Mouse (Mus musculus): ENCODE results near the gene Nol10.

DNA sequence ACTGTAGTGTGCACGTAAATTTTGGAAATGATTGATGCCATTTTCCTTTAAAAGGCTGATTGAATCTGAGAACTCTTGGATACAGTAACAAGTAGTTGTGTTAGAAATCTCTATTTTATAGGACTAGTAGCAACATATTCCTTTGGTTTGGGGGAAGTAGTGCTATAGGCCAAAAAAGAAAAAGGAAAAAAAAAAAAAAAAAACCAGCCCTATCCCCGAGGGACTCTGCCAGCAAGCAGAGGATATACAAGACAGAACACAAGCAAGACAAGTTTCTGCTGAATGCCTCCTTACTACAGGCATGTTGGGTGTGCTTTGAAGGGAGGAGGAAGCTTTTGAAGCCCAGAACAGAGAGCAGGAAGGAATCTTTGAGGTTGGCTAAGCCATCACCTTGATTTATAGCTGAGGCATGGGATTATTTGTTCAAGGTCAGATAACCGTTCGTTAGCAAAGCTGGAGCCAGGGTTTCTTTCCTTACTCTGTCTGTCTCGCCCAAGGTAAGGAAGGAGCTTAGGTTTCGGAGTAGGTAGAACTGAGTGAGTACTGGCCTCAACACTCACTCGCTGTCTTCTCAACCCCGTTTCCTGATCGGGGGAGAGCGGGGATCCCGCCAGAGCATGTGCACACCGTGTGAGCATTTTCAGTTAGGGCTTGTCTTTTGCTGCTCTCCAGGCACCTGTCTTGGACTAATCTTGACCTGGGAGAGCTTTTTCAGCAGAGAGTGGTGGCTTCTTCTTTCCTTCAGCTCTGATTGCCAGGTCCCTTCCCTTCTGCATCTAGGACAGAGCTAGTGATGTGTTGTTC, 39.3 kb downstream of the Nol10 start:
- TF ChIP-seq CTCF (IDR thresholded peaks at IDR 0.05; ENCODE audit: borderline replicate concordance, control insufficient read depth, extremely low read depth, insufficient read depth, low read length, poor library complexity) (no peak), POLR2A (IDR thresholded peaks at IDR 0.05; ENCODE audit: control insufficient read depth, extremely low read depth, insufficient read depth, low read length, poor library complexity) (no peak)
